Mouse (Mus musculus) forebrain, embryonic 13.5 days (tissue): ENCODE measurements around the gene Slc17a8. TPM values are rescaled to one million over a fixed set of nuclear protein-coding genes. Genes with fewer than 3 reads are reported as not detected.
"Not testable (repeated sequence)": the region's sequence is repeated elsewhere in the genome, so short reads cannot be mapped to it uniquely, and the experiment has no call there.

ENCODE experiments used
- ATAC-seq: fragments of 200-750 bp; cut with Nextera tagmentation; 2 replicates; pipeline ENCODE4 v1.8.0; 2017
- H3K27ac ChIP-seq: fragments of 300-500 bp; sonication (generic); 2 replicates; pipeline ENCODE4 v1.5.1; 2015; ENCODE audit warnings: inconsistent platforms, mild to moderate bottlenecking, moderate library complexity
- H3K27me3 ChIP-seq: fragments of 300-500 bp; sonication (generic); 2 replicates; pipeline ENCODE4 v1.6.1; 2015; ENCODE audit warnings: mild to moderate bottlenecking, inconsistent platforms
- H3K36me3 ChIP-seq: fragments of 300-500 bp; sonication (generic); 2 replicates; pipeline ENCODE4 v1.6.1; 2015; ENCODE audit warnings: mild to moderate bottlenecking, inconsistent platforms; ENCODE audit not compliant: poor library complexity, severe bottlenecking
- H3K4me1 ChIP-seq: fragments of 300-500 bp; sonication (generic); 2 replicates; pipeline ENCODE4 v1.6.1; 2015; ENCODE audit warnings: inconsistent platforms
- H3K4me2 ChIP-seq: fragments of 300-500 bp; sonication (generic); 2 replicates; pipeline ENCODE4 v1.6.1; 2015; ENCODE audit warnings: inconsistent platforms, mild to moderate bottlenecking, moderate library complexity
- H3K4me3 ChIP-seq: fragments of 300-500 bp; sonication (generic); 2 replicates; pipeline ENCODE4 v1.5.1; 2015; ENCODE audit warnings: mild to moderate bottlenecking, inconsistent platforms
- H3K9ac ChIP-seq: fragments of 300-500 bp; sonication (generic); 2 replicates; pipeline ENCODE4 v1.6.1; 2015; ENCODE audit warnings: mild to moderate bottlenecking, inconsistent platforms
- H3K9me3 ChIP-seq: fragments of 300-500 bp; sonication (generic); replicated peaks from 2 replicates; pipeline ENCODE4 v1.6.1; 2016; ENCODE audit warnings: inconsistent platforms
- WGBS: fragments of 180-500 bp; shearing (Covaris S2); methylation state at CpG from one replicate; pipeline ENCODE4 v1.1.7; 2015; 5-methylcytosine and 5-hydroxymethylcytosine counted together
- polyA plus RNA-seq: library from polyadenylated mRNA; unstranded; fragments of >200 nt; fragmentation: Nextera tagmentation; extraction: Ambion mirVana; gene quantifications from 2 replicates; pipeline ENCODE4 v1.2.1, GENCODE M21; 2015

Gene Slc17a8
- polyA plus RNA-seq = 0.46 and 0.60 TPM in 2 replicates

- no peak for ATAC-seq
- WGBS = 20% methylated on average over 7 of the region's 7 CpGs
- H3K4me2 ChIP-seq = no peak within 1 kb of the TSS
Measured at GRCm38 (mm10) chr10:89621129-89621528, at the start of gene Slc17a8. Slc17a8 (minus strand) TSS chr10:89621253.

GRCm38 (mm10) chr10:89670371-89670770, 49.3 kb upstream of the Slc17a8 start:
- H3K9me3 ChIP-seq, H3K4me3 ChIP-seq, ATAC-seq, H3K9ac ChIP-seq, H3K4me2 ChIP-seq, H3K27me3 ChIP-seq, H3K4me1 ChIP-seq, H3K27ac ChIP-seq: not testable (repeated sequence)
- H3K36me3 ChIP-seq = peaks cover 11% of the 10 kb centered on the region; the same call in 1 of the 2 replicates
- 94% methylated on average over 5 of the region's 5 CpGs for WGBS

More at GRCm38 (mm10) chr10:89621129-89621528, at the start of gene Slc17a8:
- Histone ChIP-seq H3K4me3 (no peak within 1 kb of the TSS), H3K9me3 (no peaks in the 10 kb centered on the region), H3K4me1 (0 out of 2 replicates have a peak, but pooled peaks cover 4% of the 10 kb centered on the region), H3K9ac (no peak within 1 kb of the TSS), H3K36me3 (no peaks in the 10 kb centered on the region), H3K27ac (no peak within 1 kb of the TSS), H3K27me3 (0 out of 2 replicates have a peak, but pooled peaks cover 2% of the 10 kb centered on the region)

GRCm38 (mm10) chr10:89667571-89667970, 46.5 kb upstream of the Slc17a8 start:
- ATAC-seq = no peak
- WGBS = 83% methylated on average over 7 of the region's 7 CpGs
- Histone ChIP-seq H3K27ac (no peak overlapping the region), H3K36me3 (peaks cover 15% of the 10 kb centered on the region), H3K9ac (no peak overlapping the region), H3K4me3 (no peak overlapping the region), H3K4me1 (no peaks in the 10 kb centered on the region), H3K27me3 (no peaks in the 10 kb centered on the region), H3K9me3 (no peaks in the 10 kb centered on the region), H3K4me2 (no peak overlapping the region)

- no peaks in the 10 kb centered on the region for H3K4me1 ChIP-seq
- no peak overlapping the region for H3K4me3 ChIP-seq
- peaks cover 26% of the 10 kb centered on the region for H3K36me3 ChIP-seq
- WGBS = 94% methylated on average over 9 of the region's 9 CpGs
- H3K9me3 ChIP-seq = no peaks in the 10 kb centered on the region
- H3K27me3 ChIP-seq = no peaks in the 10 kb centered on the region
- H3K27ac ChIP-seq = no peak overlapping the region
- no peak overlapping the region for H3K4me2 ChIP-seq
- ATAC-seq = no peak
- no peak overlapping the region for H3K9ac ChIP-seq
Measured at GRCm38 (mm10) chr10:89665679-89666078, 44.6 kb upstream of the Slc17a8 start.

- Histone ChIP-seq H3K9ac (no peak overlapping the region), H3K4me2 (no peak overlapping the region), H3K4me3 (no peak overlapping the region), H3K36me3 (peaks cover 28% of the 10 kb centered on the region), H3K9me3 (no peaks in the 10 kb centered on the region), H3K4me1 (no peaks in the 10 kb centered on the region), H3K27ac (no peak overlapping the region), H3K27me3 (no peaks in the 10 kb centered on the region)
- ATAC-seq = 0 out of 2 replicates have a peak, but pooled peaks have one; percentile 24
- 92% methylated on average over 8 of the region's 8 CpGs for WGBS
Measured at GRCm38 (mm10) chr10:89664977-89665645, 44.1 kb upstream of the Slc17a8 start.

- H3K4me3 ChIP-seq = no peak overlapping the region
- WGBS = 82% methylated on average over 5 of the region's 5 CpGs
- H3K27me3 ChIP-seq = no peaks in the 10 kb centered on the region
- H3K27ac ChIP-seq = no peak overlapping the region
- no peak overlapping the region for H3K9ac ChIP-seq
- H3K4me1 ChIP-seq = no peaks in the 10 kb centered on the region
- no peak overlapping the region for H3K4me2 ChIP-seq
- ATAC-seq = no peak
- H3K9me3 ChIP-seq = no peaks in the 10 kb centered on the region
- H3K36me3 ChIP-seq = peaks cover 70% of the 10 kb centered on the region
Measured at GRCm38 (mm10) chr10:89656366-89656765, 35.3 kb upstream of the Slc17a8 start.

GRCm38 (mm10) chr10:89652912-89653311, 31.9 kb upstream of the Slc17a8 start:
- H3K36me3 ChIP-seq = peaks cover 72% of the 10 kb centered on the region
- no peak overlapping the region for H3K4me3 ChIP-seq
- H3K27ac ChIP-seq = no peak overlapping the region
- H3K27me3 ChIP-seq = no peaks in the 10 kb centered on the region
- no peaks in the 10 kb centered on the region for H3K4me1 ChIP-seq
- no peak for ATAC-seq
- no peaks in the 10 kb centered on the region for H3K9me3 ChIP-seq
- no peak overlapping the region for H3K9ac ChIP-seq
- H3K4me2 ChIP-seq = no peak overlapping the region
- 90% methylated on average over 8 of the region's 8 CpGs for WGBS

- no peak for ATAC-seq
- H3K36me3 ChIP-seq = peaks cover 71% of the 10 kb centered on the region
- H3K27ac ChIP-seq = no peak overlapping the region
- H3K4me2 ChIP-seq = no peak overlapping the region
- H3K4me3 ChIP-seq = no peak overlapping the region
- H3K9me3 ChIP-seq = no peaks in the 10 kb centered on the region
- no peaks in the 10 kb centered on the region for H3K4me1 ChIP-seq
- H3K27me3 ChIP-seq = no peaks in the 10 kb centered on the region
- 83% methylated on average over 1 of the region's 1 CpGs for WGBS
- H3K9ac ChIP-seq = no peak overlapping the region
Measured at GRCm38 (mm10) chr10:89651691-89652090, 30.6 kb upstream of the Slc17a8 start.

- no peak for ATAC-seq
- no peaks in the 10 kb centered on the region for H3K27me3 ChIP-seq
- H3K4me2 ChIP-seq = no peak overlapping the region
- no peak overlapping the region for H3K4me3 ChIP-seq
- peaks cover 78% of the 10 kb centered on the region for H3K36me3 ChIP-seq
- H3K4me1 ChIP-seq = no peaks in the 10 kb centered on the region
- H3K9me3 ChIP-seq = no peaks in the 10 kb centered on the region
- WGBS = 93% methylated on average over 9 of the region's 9 CpGs
- no peak overlapping the region for H3K27ac ChIP-seq
- H3K9ac ChIP-seq = no peak overlapping the region
Measured at GRCm38 (mm10) chr10:89646918-89647317, 25.9 kb upstream of the Slc17a8 start.

- no peak for ATAC-seq
- no peak overlapping the region for H3K4me3 ChIP-seq
Measured at GRCm38 (mm10) chr10:89637001-89637400, 15.9 kb upstream of the Slc17a8 start.

GRCm38 (mm10) chr10:89635018-89635417, 14.0 kb upstream of the Slc17a8 start:
- H3K36me3 ChIP-seq = peaks cover 18% of the 10 kb centered on the region
- peak; percentile 62 for ATAC-seq
- WGBS = 81% methylated on average over 5 of the region's 5 CpGs
- H3K27me3 ChIP-seq = no peaks in the 10 kb centered on the region
- H3K9me3 ChIP-seq = no peaks in the 10 kb centered on the region
- no peak overlapping the region for H3K27ac ChIP-seq
- no peak overlapping the region for H3K9ac ChIP-seq
- no peak overlapping the region for H3K4me3 ChIP-seq
- H3K4me1 ChIP-seq = no peaks in the 10 kb centered on the region
- H3K4me2 ChIP-seq = no peak overlapping the region

More at GRCm38 (mm10) chr10:89637001-89637400, 15.9 kb upstream of the Slc17a8 start:
- H3K36me3 ChIP-seq = peaks cover 38% of the 10 kb centered on the region
- no peaks in the 10 kb centered on the region for H3K4me1 ChIP-seq
- H3K9ac ChIP-seq = no peak overlapping the region
- no peaks in the 10 kb centered on the region for H3K9me3 ChIP-seq
- WGBS = 91% methylated on average over 3 of the region's 3 CpGs
- H3K27me3 ChIP-seq = no peaks in the 10 kb centered on the region
- H3K27ac ChIP-seq = no peak overlapping the region
- H3K4me2 ChIP-seq = no peak overlapping the region

GRCm38 (mm10) chr10:89633736-89634426, 12.8 kb upstream of the Slc17a8 start:
- WGBS = 94% methylated on average over 7 of the region's 7 CpGs
- Histone ChIP-seq H3K27me3 (no peaks in the 10 kb centered on the region), H3K36me3 (peaks cover 10% of the 10 kb centered on the region), H3K4me1 (no peaks in the 10 kb centered on the region), H3K9ac (no peak overlapping the region), H3K4me2 (no peak overlapping the region), H3K4me3 (no peak overlapping the region), H3K27ac (no peak overlapping the region), H3K9me3 (no peaks in the 10 kb centered on the region)
- no peak for ATAC-seq
